Mouse (Mus musculus): ENCODE data around the gene Fam19a2.

DNA sequence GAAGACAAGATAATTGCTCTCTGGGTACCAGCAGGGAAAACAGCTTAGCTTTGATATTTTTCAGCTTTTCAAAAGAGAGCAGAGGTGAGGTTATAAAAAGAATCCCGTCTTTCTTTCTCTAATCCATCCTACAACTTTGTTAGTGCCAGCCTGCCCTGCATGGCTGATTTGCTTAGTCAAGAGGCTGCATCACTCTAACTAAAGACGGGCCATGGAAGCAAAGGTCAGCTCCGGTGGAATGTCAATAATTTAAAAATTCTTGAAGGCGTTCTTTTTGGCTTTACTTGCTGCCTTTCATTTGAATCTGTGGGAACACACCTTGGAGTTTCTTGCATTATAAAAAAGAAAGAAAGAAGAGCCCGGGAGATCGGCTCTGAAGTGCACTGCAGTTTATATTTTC is 134.3 kb downstream of the Fam19a2 start:
- no peak for TF ChIP-seq CTCF (IDR thresholded peaks at IDR 0.05; ENCODE audit: borderline replicate concordance, control insufficient read depth, extremely low read depth, insufficient read depth, low read length, poor library complexity)
- TF ChIP-seq POLR2A (IDR thresholded peaks at IDR 0.05; ENCODE audit: control insufficient read depth, extremely low read depth, insufficient read depth, low read length, poor library complexity): no peak
